Mouse (Mus musculus): ENCODE results near the gene Fgf14.
A peak's percentile ranks its signal among the peaks of the same experiment; 100 is the strongest.

- TF ChIP-seq CTCF (IDR thresholded peaks at IDR 0.05; ENCODE audit: low read depth, low read length) (peak; percentile 42), TAL1 (conservative IDR thresholded peaks at IDR 0.05; ENCODE audit: low read depth, low read length) (no peak), POLR2AphosphoS5 (IDR thresholded peaks at IDR 0.05; ENCODE audit: insufficient replicate concordance, low read depth, low read length) (no peak), GATA2 (IDR thresholded peaks at IDR 0.05; ENCODE audit: borderline replicate concordance, low read depth, low read length) (no peak), GATA1 (IDR thresholded peaks at IDR 0.05; ENCODE audit: borderline replicate concordance, low read length) (no peak)
These were observed 266.0 kb downstream of the Fgf14 start for GRCm38 (mm10) chr14:124410945-124411344.

All from G1E (cell line).